Mouse (Mus musculus) CH12.LX (cell line): ENCODE measurements at regions not wholly inside any gene's neighbourhood (a gene's known extent, or its start where the extent isn't known, plus 50 kb on each side); places are given as distances from the start of the nearest gene placed in this dataset.

Experiments used
- DNase-seq: peaks from one replicate; pipeline ENCODE4 v3.0.0-alpha.2; 2013; ENCODE audit errors: extremely low read depth
- H3K27ac ChIP-seq: 2 replicates; pipeline ENCODE4 v1.5.1; 2012; ENCODE audit warnings: low read depth, mild to moderate bottlenecking, control low read depth, moderate library complexity; ENCODE audit not compliant: insufficient read depth
- H3K27me3 ChIP-seq: replicated peaks from 2 replicates; pipeline ENCODE3; 2012; ENCODE audit warnings: inconsistent platforms
- H3K36me3 ChIP-seq, 2 experiments: replicated peaks in 1 of 2; 2 replicates each; pipeline versions ENCODE3 to v1.6.1; 2012; ENCODE audit warnings: inconsistent platforms in 1 of 2, low read length in 1 of 2, mild to moderate bottlenecking in 1 of 2, mixed read lengths in 1 of 2, moderate library complexity in 1 of 2; ENCODE audit not compliant: control insufficient read depth in 1 of 2, insufficient read depth in 1 of 2
- H3K4me1 ChIP-seq, 2 experiments: 2 replicates each; pipeline ENCODE4 v1.6.1; 2012; ENCODE audit warnings: inconsistent platforms in 1 of 2, moderate library complexity in 1 of 2; ENCODE audit not compliant: insufficient read depth in 2 of 2, control insufficient read depth in 1 of 2
- H3K4me2 ChIP-seq: 2 replicates; pipeline ENCODE4 v1.6.1; 2012; ENCODE audit warnings: low read depth, mild to moderate bottlenecking, control low read depth; ENCODE audit not compliant: poor library complexity, insufficient read depth, severe bottlenecking
- H3K4me3 ChIP-seq, 3 experiments: fragments of 150-350 bp in 1 of 3; sonication (generic) in 1 of 3; replicated peaks in 1 of 3; 2 replicates each; pipeline versions ENCODE3 to v1.5.1; 2011 to 2012; ENCODE audit warnings: low read depth in 2 of 3, low read length in 2 of 3, mild to moderate bottlenecking in 2 of 3, moderate library complexity in 2 of 3, control low read depth in 1 of 3, improper control_type of control experiment in 1 of 3, inconsistent platforms in 1 of 3, mixed read lengths in 1 of 3; ENCODE audit not compliant: poor library complexity in 1 of 3
- H3K79me2 ChIP-seq: replicated peaks from 2 replicates; pipeline ENCODE4 v1.6.1; 2012; ENCODE audit warnings: mild to moderate bottlenecking, moderate library complexity; ENCODE audit not compliant: control insufficient read depth, poor library complexity, insufficient read depth, severe bottlenecking; ENCODE audit errors: extremely low read depth
- H3K9ac ChIP-seq: 2 replicates; pipeline ENCODE4 v1.6.1; 2012; ENCODE audit warnings: low read depth, mild to moderate bottlenecking, control low read depth, moderate library complexity; ENCODE audit not compliant: insufficient read depth
- H3K9me3 ChIP-seq: replicated peaks from 2 replicates; pipeline ENCODE3; 2012; ENCODE audit warnings: low read length, inconsistent platforms, mixed read lengths
- CHD1 ChIP-seq: IDR thresholded peaks from 2 replicates; pipeline ENCODE4 v1.6.1; 2012; ENCODE audit warnings: low read depth, low read length, improper control_type of control experiment, inconsistent platforms
- E2F4 ChIP-seq: IDR thresholded peaks from 2 replicates; pipeline ENCODE4 v1.6.1; 2011; ENCODE audit warnings: low read depth, low read length, improper control_type of control experiment; ENCODE audit not compliant: insufficient replicate concordance
- ETS1 ChIP-seq: conservative IDR thresholded peaks from 2 replicates; pipeline ENCODE4 v1.6.1; 2012; ENCODE audit warnings: low read depth, mild to moderate bottlenecking, inconsistent platforms, low read length, improper control_type of control experiment, moderate library complexity
- GABPA ChIP-seq: IDR thresholded peaks from 2 replicates; pipeline ENCODE4 v1.6.1; 2012; ENCODE audit warnings: low read depth, low read length, improper control_type of control experiment, inconsistent platforms; ENCODE audit not compliant: insufficient replicate concordance
- HCFC1 ChIP-seq: IDR thresholded peaks from 2 replicates; pipeline ENCODE4 v1.6.1; 2012; ENCODE audit warnings: low read depth, mild to moderate bottlenecking, inconsistent platforms, low read length, improper control_type of control experiment
- IRF4 ChIP-seq: IDR thresholded peaks from 2 replicates; pipeline ENCODE4 v1.6.1; 2014; ENCODE audit warnings: low read depth, mild to moderate bottlenecking, inconsistent platforms, low read length, improper control_type of control experiment
- JUN ChIP-seq: IDR thresholded peaks from 2 replicates; pipeline ENCODE4 v1.6.1; 2011; ENCODE audit warnings: low read depth, mild to moderate bottlenecking, low read length, improper control_type of control experiment, moderate library complexity; ENCODE audit not compliant: insufficient read depth
- JUND ChIP-seq: conservative IDR thresholded peaks from 2 replicates; pipeline ENCODE4 v1.6.1; 2011; ENCODE audit warnings: low read depth, low read length, improper control_type of control experiment
- MAFK ChIP-seq: IDR thresholded peaks from 2 replicates; pipeline ENCODE4 v1.6.1; 2011; ENCODE audit warnings: low read length, improper control_type of control experiment; ENCODE audit not compliant: insufficient replicate concordance
- MEF2A ChIP-seq: IDR thresholded peaks from 2 replicates; pipeline ENCODE4 v1.6.1; 2014; ENCODE audit warnings: low read depth, mild to moderate bottlenecking, inconsistent platforms, low read length, improper control_type of control experiment, borderline replicate concordance
- MXI1 ChIP-seq: IDR thresholded peaks from 2 replicates; pipeline ENCODE4 v1.6.1; 2011; ENCODE audit warnings: mild to moderate bottlenecking, low read depth, low read length, improper control_type of control experiment
- MYC ChIP-seq: IDR thresholded peaks from 2 replicates; pipeline ENCODE4 v1.6.1; 2011; ENCODE audit warnings: low read depth, mild to moderate bottlenecking, improper control_type of control experiment, low read length
- NELFE ChIP-seq: IDR thresholded peaks from 2 replicates; pipeline ENCODE4 v1.6.1; 2011; ENCODE audit warnings: low read depth, low read length, improper control_type of control experiment
- PAX5 ChIP-seq: IDR thresholded peaks from 2 replicates; pipeline ENCODE4 v1.6.1; 2012; ENCODE audit warnings: low read length, inconsistent platforms, mixed read lengths
- RCOR1 ChIP-seq: conservative IDR thresholded peaks from 2 replicates; pipeline ENCODE4 v1.6.1; 2012; ENCODE audit warnings: low read depth, mild to moderate bottlenecking, inconsistent platforms, low read length, improper control_type of control experiment
- SMC3 ChIP-seq: IDR thresholded peaks from 2 replicates; pipeline ENCODE4 v1.6.1; 2011; ENCODE audit warnings: low read depth, low read length, improper control_type of control experiment
- TBP ChIP-seq: conservative IDR thresholded peaks from 2 replicates; pipeline ENCODE4 v1.6.1; 2011; ENCODE audit warnings: low read depth, low read length, improper control_type of control experiment
- TCF12 ChIP-seq: IDR thresholded peaks from 2 replicates; pipeline ENCODE4 v1.6.1; 2014; ENCODE audit warnings: low read depth, mild to moderate bottlenecking, inconsistent platforms, low read length, improper control_type of control experiment
- UBTF ChIP-seq: IDR thresholded peaks from 2 replicates; pipeline ENCODE4 v1.6.1; 2012; ENCODE audit warnings: low read depth, mild to moderate bottlenecking, inconsistent platforms, low read length, improper control_type of control experiment, moderate library complexity
- USF1 ChIP-seq: IDR thresholded peaks from 2 replicates; pipeline ENCODE4 v1.6.1; 2014; ENCODE audit warnings: low read depth, mild to moderate bottlenecking, inconsistent platforms, low read length, improper control_type of control experiment
- USF2 ChIP-seq: conservative IDR thresholded peaks from 2 replicates; pipeline ENCODE4 v1.6.1; 2011; ENCODE audit warnings: low read depth, low read length, improper control_type of control experiment
- ZKSCAN1 ChIP-seq: IDR thresholded peaks from 2 replicates; pipeline ENCODE4 v1.6.1; 2012; ENCODE audit warnings: low read depth, inconsistent platforms, low read length, improper control_type of control experiment, borderline replicate concordance
- ZMIZ1 ChIP-seq: IDR thresholded peaks from 2 replicates; pipeline ENCODE4 v1.6.1; 2012; ENCODE audit warnings: low read depth, mild to moderate bottlenecking, inconsistent platforms, low read length, improper control_type of control experiment
- ZNF384 ChIP-seq: IDR thresholded peaks from 2 replicates; pipeline ENCODE4 v1.6.1; 2012; ENCODE audit warnings: low read depth, low read length, improper control_type of control experiment, inconsistent platforms
- dilution Hi-C: fragments of 300-500 bp; cut with MboI; formaldehyde crosslinking; loops from 2 replicates; pipeline ENCODE4 v1.14.3; 2020; ENCODE audit warnings: low sequenced_read_pairs; ENCODE audit not compliant: extremely low pct_unique_long_range_greater_than_20kb, extremely low pct_ligation_motif_present
- in situ Hi-C: fragments of 300-500 bp; cut with MboI; formaldehyde crosslinking; loops from 3 replicates; pipeline ENCODE4 v1.14.3; 2019; ENCODE audit warnings: low sequenced_read_pairs, low pct_ligation_motif_present, low pct_unique_long_range_greater_than_20kb, mixed read lengths

DNA sequence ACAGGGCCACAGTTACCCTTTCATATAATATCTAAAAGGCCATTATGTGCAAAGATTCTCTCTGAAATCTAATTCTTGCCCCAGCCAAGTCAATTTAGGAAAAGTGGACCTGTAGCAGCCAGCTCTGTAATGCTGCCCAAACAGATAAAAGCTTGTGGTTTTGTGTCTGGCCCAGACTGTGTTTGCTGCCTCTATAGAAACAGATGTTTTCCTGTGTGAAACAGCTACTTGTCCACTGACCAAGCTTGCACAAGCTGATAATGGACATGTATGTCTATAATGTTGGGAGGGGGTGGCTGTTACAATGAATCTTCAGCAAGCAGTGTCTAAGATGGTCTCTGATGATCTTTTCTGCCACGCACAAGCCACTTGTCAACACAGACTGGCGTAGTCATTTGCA lies 405.9 kb downstream of the Cntnap4 start:
- Histone ChIP-seq H3K79me2 (no peaks in the 10 kb centered on the region), H3K9ac (no peak overlapping the region), H3K4me3 (no peak overlapping the region), H3K27ac (no peak overlapping the region), H3K4me1 (no peaks in the 10 kb centered on the region), H3K36me3 (no peaks in the 10 kb centered on the region), H3K9me3 (peaks cover 47% of the 10 kb centered on the region), H3K27me3 (no peaks in the 10 kb centered on the region), H3K4me2 (no peak overlapping the region)
- dilution Hi-C loops, result no loop called here
- TF ChIP-seq USF1 (no peak), MXI1 (no peak), E2F4 (no peak), TCF12 (no peak), IRF4 (no peak), JUND (no peak), SMC3 (no peak), USF2 (no peak), ETS1 (no peak), CHD1 (no peak), ZNF384 (no peak), MEF2A (no peak), RCOR1 (no peak), TBP (no peak), PAX5 (no peak), UBTF (no peak), HCFC1 (no peak), MAFK (no peak), ZKSCAN1 (no peak)
- in situ Hi-C loops, result no loop called here
- DNase-seq, result no peak

DNA sequence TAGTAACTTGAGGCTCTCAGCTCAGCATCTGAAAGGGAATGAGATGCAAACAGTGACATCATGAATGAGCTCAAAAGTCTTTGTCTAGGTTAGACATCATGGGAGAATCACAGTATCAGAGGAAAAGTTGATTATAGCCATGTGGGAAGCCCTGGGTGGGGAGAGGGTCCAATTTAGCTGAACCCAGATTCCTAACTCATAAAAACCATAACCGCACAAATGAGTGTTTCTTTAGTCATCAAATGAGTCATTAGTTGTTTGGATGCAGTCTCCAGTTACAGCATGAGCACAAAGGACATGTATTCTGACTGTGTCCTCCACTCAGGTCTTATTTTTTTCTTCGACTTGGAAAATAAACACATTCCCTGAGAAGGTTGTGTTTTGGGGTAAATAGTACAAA lies 406.5 kb downstream of the Cntnap4 start:
- DNase-seq, result no peak
- Histone ChIP-seq H3K27me3 (no peaks in the 10 kb centered on the region), H3K4me3 (no peak overlapping the region), H3K36me3 (no peaks in the 10 kb centered on the region), H3K79me2 (no peaks in the 10 kb centered on the region), H3K27ac (no peak overlapping the region), H3K9me3 (peaks cover 43% of the 10 kb centered on the region), H3K4me2 (no peak overlapping the region), H3K4me1 (no peaks in the 10 kb centered on the region), H3K9ac (no peak overlapping the region)
- TF ChIP-seq TCF12 (no peak), PAX5 (no peak), NELFE (no peak), USF1 (no peak), USF2 (no peak), MEF2A (no peak), JUN (no peak), UBTF (no peak), MYC (no peak), GABPA (no peak), ETS1 (no peak), RCOR1 (no peak), IRF4 (no peak), ZMIZ1 (no peak)
- in situ Hi-C loops (no loop called here), dilution Hi-C loops (no loop called here)
